Mouse (Mus musculus): ENCODE measurements around the gene Slc25a27.

Slc25a27 gene

DNA sequence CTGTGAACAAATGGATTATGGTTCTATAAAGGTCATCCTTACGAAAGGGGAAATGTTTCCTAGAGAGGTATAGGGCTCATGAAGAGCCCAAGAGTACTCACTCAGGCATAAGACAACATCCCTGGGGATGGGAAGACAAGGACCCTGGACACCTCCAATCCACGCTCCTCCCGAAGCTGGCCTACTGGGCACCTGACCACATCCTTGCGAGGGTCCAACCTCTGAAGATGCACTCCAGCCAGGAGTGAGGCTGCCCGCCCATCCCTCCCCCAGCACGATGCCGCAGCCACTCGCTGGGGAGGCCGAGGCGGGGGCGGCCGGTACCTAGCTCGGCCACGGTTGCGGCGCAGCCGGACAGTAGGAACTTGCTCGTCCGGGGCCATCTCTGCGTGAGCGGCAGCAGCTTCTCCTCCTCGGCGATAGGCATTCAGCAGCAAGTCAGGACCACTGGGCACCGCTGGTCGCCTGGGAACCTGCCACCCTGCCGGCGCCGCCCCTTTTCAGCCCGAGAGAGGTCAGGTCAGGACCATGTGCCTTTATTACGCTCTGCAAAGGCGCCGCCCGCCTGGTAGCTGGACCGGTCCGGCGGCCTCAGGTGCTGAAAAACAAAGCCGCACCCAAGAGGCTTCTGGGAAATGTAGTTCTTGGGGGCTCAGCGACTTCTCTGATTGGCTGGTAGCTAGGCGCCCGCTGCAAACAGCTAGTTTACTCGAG is at the start of gene Slc25a27:
Gene Slc25a27, minus strand, starts transcription at position 639 of the 714 bp plus-strand sequence.
- peak; percentile 93 for DNase-seq (ENCODE audit: low spot score)

GRCm38 (mm10) chr17:43716601-43717000 is 49.6 kb upstream of the Slc25a27 start:
- DNase-seq (ENCODE audit: low spot score), result no peak

DNA sequence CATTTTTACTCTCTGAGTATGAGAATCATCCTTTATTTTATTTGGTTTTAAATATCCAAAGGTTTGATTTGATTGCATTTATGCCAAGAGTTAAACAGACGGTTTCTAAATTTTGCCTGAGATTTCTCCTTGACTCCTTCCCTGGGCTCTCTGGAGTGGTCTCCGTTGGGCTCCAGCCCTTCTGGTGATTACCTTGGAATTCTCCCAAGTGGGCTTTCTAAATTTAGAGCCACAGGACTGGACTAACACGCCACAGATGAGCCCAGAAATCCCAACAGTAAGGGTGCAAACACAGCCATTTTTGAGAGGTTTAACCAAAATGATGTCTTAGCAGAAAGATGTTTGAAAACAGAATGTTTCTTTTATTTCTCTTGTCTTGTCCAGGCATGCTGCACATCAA is 47.2 kb upstream of the Slc25a27 start:
- no peak for DNase-seq (ENCODE audit: low spot score)

DNA sequence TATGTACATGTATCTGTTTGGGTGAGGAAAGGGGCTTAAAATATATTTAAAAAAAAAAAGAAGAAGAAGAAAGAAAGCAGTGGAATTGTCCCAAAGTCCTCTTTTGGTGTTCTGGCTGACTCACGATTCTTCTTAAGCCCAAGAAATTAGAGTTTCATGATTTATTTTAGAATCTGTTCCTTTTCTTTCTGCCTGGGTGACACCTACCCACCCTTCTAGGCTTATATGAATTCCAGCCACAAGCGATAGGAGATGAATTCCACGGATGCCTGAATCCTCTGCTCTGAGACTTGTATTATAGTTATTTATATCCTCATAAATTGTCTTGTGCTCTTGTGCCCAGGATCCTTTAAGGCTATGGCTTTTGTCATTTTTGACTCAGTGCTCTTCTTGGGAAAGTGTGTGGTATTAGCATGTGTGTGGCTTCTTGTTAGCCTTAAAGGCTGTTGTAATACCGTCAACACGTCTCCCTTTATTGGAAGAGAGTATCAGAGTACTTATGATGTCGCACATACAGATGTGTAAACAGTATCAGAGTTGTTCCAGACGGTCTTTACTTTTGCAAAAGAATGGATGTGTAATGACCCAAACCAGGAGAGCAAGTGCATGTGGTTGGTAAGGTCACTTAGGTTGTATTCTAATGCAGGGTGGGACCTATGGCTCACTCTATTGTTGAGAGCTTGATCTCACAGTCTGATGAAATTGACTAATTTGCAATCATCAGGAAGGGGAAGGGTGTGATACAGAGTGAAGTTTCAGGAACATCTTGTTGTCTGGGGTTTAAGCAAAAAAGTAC is 44.7 kb upstream of the Slc25a27 start:
- no peak for DNase-seq (ENCODE audit: low spot score)

DNA sequence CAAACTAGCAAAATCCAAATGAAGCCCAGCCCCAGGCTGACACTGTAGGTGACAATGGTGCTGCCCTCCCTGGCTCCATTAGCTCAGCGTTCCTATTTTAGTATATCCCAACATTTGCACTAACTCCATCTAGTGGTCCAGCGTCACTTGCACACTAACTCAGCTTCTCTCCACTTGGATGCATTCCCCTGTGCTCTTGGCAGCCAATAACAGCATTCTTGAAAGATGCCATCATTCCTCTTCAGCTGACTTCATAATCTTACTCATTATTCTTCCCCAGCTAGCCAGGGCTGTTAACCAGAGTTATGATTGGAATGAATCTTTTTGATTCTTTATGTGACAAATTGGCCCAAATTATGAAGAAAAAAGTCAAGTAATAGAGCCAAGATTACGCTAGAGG is 40.2 kb upstream of the Slc25a27 start:
- DNase-seq (ENCODE audit: low spot score), result peak; percentile 47

- DNase-seq (ENCODE audit: low spot score), result no peak
Measured at GRCm38 (mm10) chr17:43706749-43707148, 39.7 kb upstream of the Slc25a27 start.

- DNase-seq (ENCODE audit: low spot score), result no peak
Measured at GRCm38 (mm10) chr17:43704216-43704930, 37.4 kb upstream of the Slc25a27 start.

DNA sequence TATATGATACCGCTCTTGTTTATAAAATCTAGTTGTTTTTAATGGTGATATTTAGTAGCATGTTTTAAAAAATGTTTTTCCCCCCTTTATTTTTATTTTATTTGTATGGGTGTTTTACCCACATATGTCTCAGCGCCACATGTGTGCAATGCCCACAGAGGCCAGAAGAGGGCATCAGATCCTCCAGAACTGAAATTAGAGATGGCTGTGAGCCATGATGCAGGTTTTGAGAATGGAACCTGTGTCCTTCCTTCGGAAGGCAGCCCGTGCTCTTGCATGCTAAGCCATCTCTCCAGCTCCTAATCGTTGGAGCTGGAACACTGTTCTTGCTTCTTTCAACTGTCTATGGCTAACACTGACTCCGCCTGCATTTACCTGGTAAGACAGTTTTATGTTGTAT is 34.0 kb upstream of the Slc25a27 start:
- DNase-seq (ENCODE audit: low spot score), result peak; percentile 50

DNA sequence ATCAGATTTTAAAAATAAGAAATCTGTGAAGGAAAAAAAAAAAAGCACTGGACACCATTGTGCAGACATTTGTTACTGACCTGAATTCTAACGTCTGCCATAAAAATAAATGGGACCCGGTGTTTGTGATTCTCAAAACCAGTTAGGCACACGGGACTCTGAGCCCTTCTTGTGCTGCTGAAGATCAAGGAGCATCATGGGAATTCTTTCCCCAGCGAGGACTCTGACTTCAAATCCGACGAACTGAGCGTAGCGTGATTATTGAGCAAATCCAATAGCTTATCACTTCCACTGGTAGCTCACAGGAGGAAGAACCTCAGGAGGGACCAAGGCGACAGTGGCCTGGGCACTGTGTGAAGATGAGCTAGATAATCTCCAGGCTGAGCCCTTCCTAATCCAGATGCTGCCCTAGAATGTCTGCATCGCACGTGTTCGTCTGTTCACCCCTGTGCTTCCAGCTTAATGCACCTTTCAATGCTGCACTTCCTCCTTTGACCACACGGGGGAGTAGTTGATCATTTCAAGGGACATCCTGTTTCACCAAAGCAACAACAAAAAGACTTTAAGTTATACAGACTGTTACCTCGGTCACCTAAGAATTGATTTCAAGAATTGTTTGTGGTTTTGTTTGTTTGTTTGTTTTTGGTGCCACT is 32.1 kb upstream of the Slc25a27 start:
- DNase-seq (ENCODE audit: low spot score), result peak; percentile 74

GRCm38 (mm10) chr17:43689591-43689990 is 22.6 kb upstream of the Slc25a27 start:
- no peak for DNase-seq (ENCODE audit: low spot score)

- no peak for DNase-seq (ENCODE audit: low spot score)
Measured at GRCm38 (mm10) chr17:43684638-43685037, 17.6 kb upstream of the Slc25a27 start.

- DNase-seq (ENCODE audit: low spot score), result no peak
Measured at GRCm38 (mm10) chr17:43684086-43684485, 17.1 kb upstream of the Slc25a27 start.

- no peak for DNase-seq (ENCODE audit: low spot score)
Measured at GRCm38 (mm10) chr17:43677317-43677716, 10.3 kb upstream of the Slc25a27 start.

DNA sequence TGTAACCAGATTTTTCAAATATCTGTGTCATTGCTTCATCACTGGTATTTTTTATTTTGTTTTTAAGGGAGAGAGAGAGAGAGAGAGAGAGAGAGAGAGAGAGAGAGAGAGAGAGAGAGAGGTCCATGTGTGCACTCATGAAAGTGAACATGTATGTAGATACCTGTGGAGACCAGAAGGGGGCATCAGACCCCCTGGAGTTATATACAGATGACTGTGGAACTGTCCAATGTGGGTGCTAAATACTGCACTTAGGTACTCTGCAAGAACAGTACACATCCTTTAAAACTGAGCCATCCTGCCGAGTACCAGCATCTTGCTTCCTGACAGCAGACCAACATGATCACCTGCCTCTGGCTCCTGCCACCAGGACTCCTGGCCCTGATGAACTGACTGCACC is 9.2 kb upstream of the Slc25a27 start:
- DNase-seq (ENCODE audit: low spot score), result no peak

- DNase-seq (ENCODE audit: low spot score), result peak; percentile 18
Measured at GRCm38 (mm10) chr17:43675228-43675627, 8.2 kb upstream of the Slc25a27 start.

DNA sequence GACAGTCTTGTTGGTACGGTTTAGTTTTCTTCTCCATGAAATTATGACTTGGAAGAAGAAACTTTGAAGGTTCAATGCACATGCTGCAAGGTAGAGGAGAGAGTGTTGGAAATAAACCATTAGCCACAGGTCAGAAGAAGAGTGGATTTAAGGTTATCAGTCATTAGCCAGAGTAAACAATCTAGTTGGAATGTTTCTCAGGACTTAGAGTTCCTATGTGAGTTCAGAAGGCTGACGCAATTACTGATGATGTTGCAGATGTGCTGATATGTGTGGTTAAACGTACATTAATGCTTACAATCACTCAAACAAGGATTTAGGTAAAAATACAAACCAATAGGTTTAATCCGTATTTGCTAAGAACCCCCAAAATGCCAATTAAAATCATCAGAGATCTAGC is 4.9 kb upstream of the Slc25a27 start:
- DNase-seq (ENCODE audit: low spot score), result no peak

DNA sequence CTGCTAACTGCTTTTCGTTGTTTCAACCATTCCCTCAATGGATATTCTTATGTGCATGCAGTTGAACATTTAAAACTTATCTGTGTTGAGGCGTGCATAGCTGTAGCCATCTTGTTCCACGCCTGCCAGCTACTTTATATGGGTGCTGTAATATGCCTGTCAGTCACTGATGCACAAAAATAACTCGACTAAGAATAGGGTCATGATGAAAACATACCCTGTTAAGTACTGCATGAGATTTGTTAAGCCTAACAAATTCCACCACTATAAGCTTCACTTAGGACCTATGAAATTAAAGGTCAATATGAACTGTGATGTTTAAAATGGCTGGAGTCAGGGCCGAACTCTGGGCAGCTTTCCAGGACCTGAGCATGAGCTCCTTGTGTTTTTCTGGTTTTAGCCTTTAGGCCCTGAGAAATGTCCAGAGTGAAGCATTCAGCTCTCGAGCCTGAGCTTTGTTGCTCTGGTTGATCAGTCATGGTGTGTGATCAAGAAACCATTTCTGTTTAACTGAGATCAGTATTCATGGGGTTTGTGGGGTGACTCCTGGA is 2.2 kb upstream of the Slc25a27 start:
- no peak for DNase-seq (ENCODE audit: low spot score)

DNA sequence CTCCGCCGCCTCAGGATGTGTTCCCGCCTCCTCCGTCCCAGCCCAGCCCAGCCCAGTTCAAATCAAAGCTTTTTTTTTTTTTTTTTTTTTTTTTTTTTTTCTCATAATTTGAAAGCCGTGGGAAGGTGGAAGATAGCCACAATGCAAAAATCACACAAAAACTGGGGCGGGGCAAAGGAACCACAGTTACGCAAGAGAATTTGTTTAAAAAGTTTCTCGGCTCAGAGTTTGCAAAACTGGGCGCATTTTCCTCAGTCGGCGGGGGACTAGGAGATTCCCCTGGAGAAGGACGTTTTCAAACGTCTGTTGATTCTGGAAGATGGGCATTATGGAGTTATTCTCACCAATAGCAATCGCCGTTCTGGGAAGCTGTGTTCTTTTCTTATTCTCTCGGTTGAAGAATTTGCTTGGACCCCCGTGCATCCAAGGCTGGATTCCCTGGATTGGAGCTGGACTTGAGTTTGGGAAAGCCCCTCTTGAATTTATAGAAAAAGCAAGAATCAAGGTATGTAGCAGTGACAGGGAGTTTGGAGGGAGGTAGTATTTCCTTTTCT is 353 bp upstream of the Slc25a27 start, which contains the start of gene Cyp39a1:
Gene Cyp39a1, plus strand, starts transcription at position 136 of the 554 bp plus-strand sequence.
- DNase-seq (ENCODE audit: low spot score), result no peak

DNA sequence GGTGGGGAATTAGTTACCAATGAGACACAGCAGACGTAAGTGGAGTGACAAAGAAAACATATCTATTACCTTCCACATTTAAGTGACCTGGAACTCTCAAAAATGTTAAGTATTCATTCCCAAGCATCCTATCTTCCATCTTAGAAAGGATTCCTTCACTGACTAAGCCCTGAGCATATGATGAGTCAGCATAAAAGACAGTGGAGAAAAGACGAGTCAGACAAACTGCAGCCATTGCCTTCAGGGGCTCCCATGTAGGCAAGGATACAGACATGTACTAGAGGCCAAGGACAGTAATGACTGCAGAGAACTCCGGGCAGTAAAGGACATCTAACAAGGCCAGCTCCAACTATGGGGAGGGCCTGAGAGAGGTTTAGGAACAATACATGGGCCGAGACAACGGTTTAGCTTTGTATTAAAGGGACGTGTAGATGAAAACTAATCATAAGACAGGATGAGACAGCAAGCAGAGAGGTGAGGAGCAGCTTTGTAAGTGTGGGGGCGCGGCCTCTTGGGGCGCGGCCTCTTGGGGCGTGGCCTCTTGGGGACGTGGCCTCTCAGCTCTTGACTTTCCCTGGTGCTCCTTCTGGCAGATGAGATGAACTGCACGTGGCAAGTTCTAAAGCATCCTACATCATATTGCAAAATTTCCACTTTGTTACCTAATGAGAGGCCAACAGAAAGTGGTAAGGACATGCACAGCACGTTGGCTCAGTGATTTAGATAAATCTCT is 15.5 kb downstream of the Slc25a27 start:
- no peak for DNase-seq (ENCODE audit: low spot score)

GRCm38 (mm10) chr17:43649641-43650436 is 17.2 kb downstream of the Slc25a27 start:
- DNase-seq (ENCODE audit: low spot score), result no peak
